Mouse (Mus musculus): ENCODE measurements around the gene Gja10.

GRCm38 (mm10) chr4:32587543-32587942 is 15.0 kb downstream of the Gja10 start:
- no peak for TF ChIP-seq POLR2A (IDR thresholded peaks at IDR 0.05; ENCODE audit: control insufficient read depth, low read depth, low read length)
- no peak for TF ChIP-seq CTCF (IDR thresholded peaks at IDR 0.05; ENCODE audit: control insufficient read depth, insufficient read depth, insufficient replicate concordance, low read depth, low read length)
